Mouse (Mus musculus) intestine, embryonic 16.5 days (tissue): Measurements from ENCODE around the gene Gm28053. TPM values are rescaled to one million over a fixed set of nuclear protein-coding genes. Genes with fewer than 3 reads are reported as not detected.

Experiments used
- ATAC-seq: fragments of 200-750 bp; cut with Nextera tagmentation; 2 replicates; pipeline ENCODE4 v1.8.0; 2017; ENCODE audit warnings: moderate TSS enrichment, moderate library complexity
- H3K27ac ChIP-seq: fragments of 300-500 bp; sonication (generic); 2 replicates; pipeline ENCODE4 v1.5.1; 2014; ENCODE audit warnings: mild to moderate bottlenecking, low read length
- H3K27me3 ChIP-seq: fragments of 300-500 bp; sonication (generic); replicated peaks from 2 replicates; pipeline ENCODE4 v1.6.1; 2014; ENCODE audit warnings: low read length, control low read depth, mixed read lengths; ENCODE audit not compliant: control insufficient read depth, insufficient read depth
- H3K36me3 ChIP-seq: fragments of 300-500 bp; sonication (generic); 2 replicates; pipeline ENCODE4 v1.6.1; 2014; ENCODE audit warnings: low read length, control low read depth; ENCODE audit not compliant: control insufficient read depth, insufficient read depth
- H3K4me1 ChIP-seq: fragments of 300-500 bp; sonication (generic); 2 replicates; pipeline ENCODE4 v1.6.1; 2014; ENCODE audit warnings: low read length, control low read depth, mixed read lengths; ENCODE audit not compliant: control insufficient read depth, insufficient read depth
- H3K4me2 ChIP-seq: fragments of 300-500 bp; sonication (generic); 2 replicates; pipeline ENCODE4 v1.6.1; 2014; ENCODE audit warnings: low read depth, low read length, control low read depth
- H3K4me3 ChIP-seq: fragments of 300-500 bp; sonication (generic); 2 replicates; pipeline ENCODE4 v1.5.1; 2014; ENCODE audit warnings: mild to moderate bottlenecking, low read length
- H3K9ac ChIP-seq: fragments of 300-500 bp; sonication (generic); 2 replicates; pipeline ENCODE4 v1.6.1; 2014; ENCODE audit warnings: low read depth, low read length
- H3K9me3 ChIP-seq: fragments of 300-500 bp; sonication (generic); 2 replicates; pipeline ENCODE4 v1.6.1; 2016; ENCODE audit warnings: low read length, control low read depth; ENCODE audit not compliant: control insufficient read depth
- WGBS: fragments of 180-500 bp; shearing (Covaris S2); extraction: QIAGEN DNeasy Blood & Tissue Kit; methylation state at CpG from one replicate; pipeline ENCODE4 v1.1.7; 2014; 5-methylcytosine and 5-hydroxymethylcytosine counted together
- polyA plus RNA-seq: library from polyadenylated mRNA; unstranded; fragments of >200 nt; fragmentation: Nextera tagmentation; extraction: Ambion mirVana; gene quantifications from 2 replicates; pipeline ENCODE4 v1.2.1, GENCODE M21; 2015

The Gm28053 gene
- polyA plus RNA-seq, 1 experiment from 2014 or later = 9.2 TPM

- H3K4me3 ChIP-seq = no peak overlapping the region
- H3K27me3 ChIP-seq = no peaks in the 10 kb centered on the region
- H3K36me3 ChIP-seq = no peaks in the 10 kb centered on the region
- no peak for ATAC-seq
- no peak overlapping the region for H3K27ac ChIP-seq
- WGBS = 81% methylated on average over 1 of the region's 1 CpGs
- H3K9me3 ChIP-seq = no peaks in the 10 kb centered on the region
- no peak overlapping the region for H3K9ac ChIP-seq
- H3K4me2 ChIP-seq = no peak overlapping the region
- H3K4me1 ChIP-seq = no peaks in the 10 kb centered on the region
Observed at GRCm38 (mm10) chr6:48784406-48784805, 66.0 kb downstream of the Gm28053 start.

- Histone ChIP-seq H3K4me2 (no peak overlapping the region), H3K27ac (no peak overlapping the region), H3K9ac (no peak overlapping the region), H3K4me3 (no peak overlapping the region), H3K9me3 (no peaks in the 10 kb centered on the region), H3K36me3 (no peaks in the 10 kb centered on the region), H3K4me1 (no peaks in the 10 kb centered on the region), H3K27me3 (no peaks in the 10 kb centered on the region)
- 0 out of 2 replicates have a peak, but pooled peaks have one; percentile 23 for ATAC-seq
- 45% methylated on average over 1 of the region's 1 CpGs for WGBS
Observed at GRCm38 (mm10) chr6:48785189-48785588, 66.8 kb downstream of the Gm28053 start.

- Histone ChIP-seq H3K4me1 (no peaks in the 10 kb centered on the region), H3K27ac (no peak overlapping the region), H3K27me3 (no peaks in the 10 kb centered on the region), H3K4me3 (no peak overlapping the region), H3K9ac (no peak overlapping the region), H3K36me3 (no peaks in the 10 kb centered on the region), H3K9me3 (no peaks in the 10 kb centered on the region), H3K4me2 (no peak overlapping the region)
- ATAC-seq = no peak
- 73% methylated on average over 2 of the region's 2 CpGs for WGBS
Observed at GRCm38 (mm10) chr6:48785601-48786000, 67.2 kb downstream of the Gm28053 start.

GRCm38 (mm10) chr6:48787867-48788266, 69.5 kb downstream of the Gm28053 start:
- no peak overlapping the region for H3K9ac ChIP-seq
- no peak for ATAC-seq
- no peak overlapping the region for H3K4me2 ChIP-seq
- H3K9me3 ChIP-seq = no peaks in the 10 kb centered on the region
- no peaks in the 10 kb centered on the region for H3K36me3 ChIP-seq
- H3K4me1 ChIP-seq = no peaks in the 10 kb centered on the region
- H3K27me3 ChIP-seq = no peaks in the 10 kb centered on the region
- H3K27ac ChIP-seq = no peak overlapping the region
- WGBS = 73% methylated on average over 2 of the region's 2 CpGs
- no peak overlapping the region for H3K4me3 ChIP-seq

GRCm38 (mm10) chr6:48801897-48802296, 83.5 kb downstream of the Gm28053 start:
- Histone ChIP-seq H3K27me3 (no peaks in the 10 kb centered on the region), H3K36me3 (no peaks in the 10 kb centered on the region), H3K4me2 (no peak overlapping the region), H3K4me3 (no peak overlapping the region), H3K9ac (no peak overlapping the region), H3K27ac (no peak overlapping the region), H3K9me3 (no peaks in the 10 kb centered on the region), H3K4me1 (no peaks in the 10 kb centered on the region)
- no peak for ATAC-seq
- 83% methylated on average over 1 of the region's 1 CpGs for WGBS

Other genes starting within 250 kb of the Gm28053 start
- 25.1 and 26.0 TPM in 2 replicates for gene Atp6v0e2, start 181.0 kb upstream of the Gm28053 start, polyA plus RNA-seq
- gene Lrrc61, start 163.8 kb upstream of the Gm28053 start, polyA plus RNA-seq = 10.4 and 12.5 TPM in 2 replicates
- gene Rarres2, start 145.8 kb upstream of the Gm28053 start, polyA plus RNA-seq = 105 and 109 TPM in 2 replicates
- gene Gm45021, start 129.0 kb upstream of the Gm28053 start, polyA plus RNA-seq = not detected in 2 replicates
- 22.1 and 22.4 TPM in 2 replicates for gene Repin1, start 124.7 kb upstream of the Gm28053 start, polyA plus RNA-seq
- gene Gm44965, start 124.7 kb upstream of the Gm28053 start, polyA plus RNA-seq = not detected in 2 replicates
- gene Zfp775, start 116.5 kb upstream of the Gm28053 start, polyA plus RNA-seq = 5.2 and 6.1 TPM in 2 replicates
- 0.95 and 1.1 TPM in 2 replicates for gene AI854703, start 91.8 kb upstream of the Gm28053 start, polyA plus RNA-seq
- gene Gimap8, start 71.4 kb upstream of the Gm28053 start, polyA plus RNA-seq = 1.7 TPM in 2 replicates
- 15.9 and 16.5 TPM in 2 replicates for gene Gimap9, start 42.5 kb upstream of the Gm28053 start, polyA plus RNA-seq
- gene Gimap4, start 34.1 kb upstream of the Gm28053 start, polyA plus RNA-seq = 21.2 and 23.2 TPM in 2 replicates
- gene Gimap6, start 10.4 kb upstream of the Gm28053 start, polyA plus RNA-seq = 19.7 and 21.1 TPM in 2 replicates
- gene Gimap7, start within 50 bp of the Gm28053 start, polyA plus RNA-seq = 0.28 and 0.34 TPM in 2 replicates
- gene Gimap1, start 20.4 kb downstream of the Gm28053 start, polyA plus RNA-seq = 36.2 and 39.1 TPM in 2 replicates
- gene Gimap5, start 27.6 kb downstream of the Gm28053 start, polyA plus RNA-seq = 9.7 and 13.8 TPM in 2 replicates
- 0.37 and 0.43 TPM in 2 replicates for gene Gimap3, start 52.2 kb downstream of the Gm28053 start, polyA plus RNA-seq
- 183 TPM in 2 replicates for gene Tmem176a, start 122.3 kb downstream of the Gm28053 start, polyA plus RNA-seq
- 403 and 414 TPM in 2 replicates for gene Tmem176b, start 122.9 kb downstream of the Gm28053 start, polyA plus RNA-seq
- 51.9 and 71.5 TPM in 2 replicates for gene Aoc1, start 154.3 kb downstream of the Gm28053 start, polyA plus RNA-seq
- not detected in 2 replicates for gene 1600015I10Rik, start 211.3 kb downstream of the Gm28053 start, polyA plus RNA-seq